Mouse (Mus musculus) liver, embryonic 12.5 days (tissue): ENCODE measurements around the gene Ndufs2. TPM values are rescaled to one million over a fixed set of nuclear protein-coding genes. Genes with fewer than 3 reads are reported as not detected.
"Not testable (repeated sequence)": the region's sequence is repeated elsewhere in the genome, so short reads cannot be mapped to it uniquely, and the experiment has no call there.

Experiments
- ATAC-seq: fragments of 200-750 bp; cut with Nextera tagmentation; 2 replicates; pipeline ENCODE4 v1.8.0; 2017; ENCODE audit warnings: moderate number of reproducible peaks, mild to moderate bottlenecking, moderate library complexity
- H3K27ac ChIP-seq: fragments of 300-500 bp; sonication (generic); 2 replicates; pipeline ENCODE4 v1.5.1; 2016; ENCODE audit warnings: mild to moderate bottlenecking
- H3K27me3 ChIP-seq: fragments of 300-500 bp; sonication (generic); replicated peaks from 2 replicates; pipeline ENCODE4 v1.6.1; 2016; ENCODE audit warnings: mild to moderate bottlenecking, moderate library complexity
- H3K36me3 ChIP-seq: fragments of 300-500 bp; sonication (generic); 2 replicates; pipeline ENCODE4 v1.6.1; 2016; ENCODE audit warnings: mild to moderate bottlenecking, moderate library complexity
- H3K4me1 ChIP-seq: fragments of 300-500 bp; sonication (generic); 2 replicates; pipeline ENCODE4 v1.6.1; 2016
- H3K4me2 ChIP-seq: fragments of 300-500 bp; sonication (generic); 2 replicates; pipeline ENCODE4 v1.6.1; 2016; ENCODE audit warnings: mild to moderate bottlenecking, moderate library complexity
- H3K4me3 ChIP-seq: fragments of 300-500 bp; sonication (generic); 2 replicates; pipeline ENCODE4 v1.5.1; 2016; ENCODE audit warnings: mild to moderate bottlenecking, moderate library complexity
- H3K9ac ChIP-seq: fragments of 300-500 bp; sonication (generic); 2 replicates; pipeline ENCODE4 v1.6.1; 2016; ENCODE audit warnings: mild to moderate bottlenecking, moderate library complexity
- H3K9me3 ChIP-seq: fragments of 300-500 bp; sonication (generic); replicated peaks from 2 replicates; pipeline ENCODE4 v1.6.1; 2016; ENCODE audit warnings: mild to moderate bottlenecking, moderate library complexity
- WGBS: fragments of 180-500 bp; shearing (Covaris S2); methylation state at CpG from one replicate; pipeline ENCODE4 v1.1.7; 2016; ENCODE audit not compliant: insufficient replicate concordance; 5-methylcytosine and 5-hydroxymethylcytosine counted together
- polyA plus RNA-seq: library from polyadenylated mRNA; unstranded; fragments of >200 nt; fragmentation: Nextera tagmentation; extraction: Ambion mirVana; gene quantifications from 2 replicates; pipeline ENCODE4 v1.2.1, GENCODE M21; 2016

The Ndufs2 gene
- polyA plus RNA-seq, 1 experiment from 2014 or later: 167 TPM

DNA sequence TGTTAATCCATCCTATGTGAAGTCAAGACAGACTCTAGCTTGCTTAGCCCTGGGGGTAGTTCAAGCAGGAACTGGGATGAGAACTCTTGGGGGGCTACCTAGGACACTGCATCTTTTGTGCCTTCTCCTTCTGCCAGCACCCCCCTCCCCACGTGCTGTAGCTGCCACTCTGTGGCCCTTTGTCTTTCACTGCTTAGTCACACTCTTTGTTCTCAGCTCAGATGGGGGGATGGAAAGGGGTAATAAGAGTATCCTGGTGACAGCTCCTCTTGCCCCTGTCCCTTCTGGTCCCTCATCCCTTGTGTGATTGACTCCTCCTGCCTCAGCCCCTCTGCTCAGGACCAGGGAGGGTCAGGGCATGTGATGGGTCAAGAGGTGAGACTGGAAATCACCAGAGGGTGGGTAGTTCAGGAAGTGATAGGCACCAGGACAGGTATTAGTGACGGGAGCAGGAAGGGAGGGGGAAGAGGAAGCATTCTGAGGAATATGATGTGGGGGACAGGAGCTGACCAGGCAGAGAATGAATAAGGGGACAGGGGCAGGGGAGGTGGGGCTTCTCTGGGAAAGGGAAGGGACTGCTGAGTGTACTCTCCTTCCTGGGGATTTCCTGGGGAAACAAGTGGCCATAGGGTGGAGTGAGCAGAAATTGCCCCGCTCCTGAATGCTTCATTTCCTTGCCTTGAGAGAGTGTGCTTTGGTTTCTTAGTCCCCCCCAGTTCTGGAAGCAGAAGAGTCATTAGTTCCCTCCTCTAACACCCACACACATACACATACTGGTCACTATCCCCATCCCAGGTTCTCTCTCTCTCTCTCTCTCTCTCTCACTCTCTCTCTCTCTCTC lies 2.6 kb downstream of the Ndufs2 start:
- H3K9ac ChIP-seq: 0 out of 2 replicates have a peak overlapping the region, but pooled peaks have one; percentile 10
- H3K4me2 ChIP-seq: peak overlapping the region; percentile 84
- peaks cover 45% of the 10 kb centered on the region for H3K27me3 ChIP-seq
- H3K9me3 ChIP-seq: no peaks in the 10 kb centered on the region
- WGBS: 34% methylated on average over 3 of the region's 3 CpGs
- peak overlapping the region; percentile 45 for H3K27ac ChIP-seq
- no peak for ATAC-seq
- H3K4me3 ChIP-seq: no peak overlapping the region
- peaks cover 62% of the 10 kb centered on the region for H3K4me1 ChIP-seq
- H3K36me3 ChIP-seq: peaks cover 22% of the 10 kb centered on the region

DNA sequence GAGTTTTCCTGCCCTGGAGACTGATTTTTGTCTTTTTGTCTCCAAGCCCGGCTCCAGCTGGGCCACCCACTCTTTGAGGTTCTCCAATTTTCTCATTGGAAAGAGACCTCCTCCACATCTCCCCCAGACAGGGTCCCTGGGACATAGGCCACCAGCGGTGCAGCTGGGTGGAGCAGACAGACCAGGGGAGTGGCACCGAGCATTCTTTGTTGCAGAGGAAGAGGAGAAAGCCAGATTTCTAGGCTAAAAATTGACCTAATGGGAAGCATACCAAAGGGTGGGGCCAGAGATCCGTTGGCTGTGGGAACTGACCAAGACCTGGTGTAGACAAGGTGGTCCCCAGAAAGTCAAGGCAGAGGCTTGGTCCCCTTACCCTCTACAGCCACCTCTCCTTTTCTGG lies 3.3 kb downstream of the Ndufs2 start:
- 18% methylated on average over 4 of the region's 4 CpGs for WGBS
- no peaks in the 10 kb centered on the region for H3K9me3 ChIP-seq
- peak overlapping the region; percentile 78 for H3K4me3 ChIP-seq
- H3K9ac ChIP-seq: peak overlapping the region; percentile 86
- peaks cover 62% of the 10 kb centered on the region for H3K4me1 ChIP-seq
- no peak for ATAC-seq
- H3K27me3 ChIP-seq: peaks cover 40% of the 10 kb centered on the region
- peak overlapping the region; percentile 84 for H3K4me2 ChIP-seq
- peak overlapping the region; percentile 84; the same call in 1 of the 2 replicates for H3K27ac ChIP-seq
- peaks cover 29% of the 10 kb centered on the region for H3K36me3 ChIP-seq

DNA sequence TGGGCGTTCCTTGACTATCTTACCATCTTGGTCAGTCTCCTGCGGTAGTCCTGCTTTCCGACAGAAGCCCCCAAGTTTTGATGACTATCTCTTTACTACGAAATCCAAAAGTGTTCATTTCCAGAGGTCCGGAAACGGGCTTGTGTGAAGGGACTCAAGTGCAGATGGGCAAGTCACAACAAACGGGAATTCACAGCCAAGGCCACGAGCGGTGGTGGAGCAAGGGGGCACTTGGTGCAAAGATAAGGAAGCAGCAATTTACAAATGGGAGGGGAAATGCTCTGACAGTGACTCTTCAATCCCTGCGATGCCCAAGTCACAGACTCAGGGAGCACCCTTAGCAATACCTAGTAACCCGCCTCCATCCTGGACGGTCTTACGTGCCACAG lies 3.7 kb downstream of the Ndufs2 start:
- H3K27me3 ChIP-seq: peaks cover 35% of the 10 kb centered on the region

DNA sequence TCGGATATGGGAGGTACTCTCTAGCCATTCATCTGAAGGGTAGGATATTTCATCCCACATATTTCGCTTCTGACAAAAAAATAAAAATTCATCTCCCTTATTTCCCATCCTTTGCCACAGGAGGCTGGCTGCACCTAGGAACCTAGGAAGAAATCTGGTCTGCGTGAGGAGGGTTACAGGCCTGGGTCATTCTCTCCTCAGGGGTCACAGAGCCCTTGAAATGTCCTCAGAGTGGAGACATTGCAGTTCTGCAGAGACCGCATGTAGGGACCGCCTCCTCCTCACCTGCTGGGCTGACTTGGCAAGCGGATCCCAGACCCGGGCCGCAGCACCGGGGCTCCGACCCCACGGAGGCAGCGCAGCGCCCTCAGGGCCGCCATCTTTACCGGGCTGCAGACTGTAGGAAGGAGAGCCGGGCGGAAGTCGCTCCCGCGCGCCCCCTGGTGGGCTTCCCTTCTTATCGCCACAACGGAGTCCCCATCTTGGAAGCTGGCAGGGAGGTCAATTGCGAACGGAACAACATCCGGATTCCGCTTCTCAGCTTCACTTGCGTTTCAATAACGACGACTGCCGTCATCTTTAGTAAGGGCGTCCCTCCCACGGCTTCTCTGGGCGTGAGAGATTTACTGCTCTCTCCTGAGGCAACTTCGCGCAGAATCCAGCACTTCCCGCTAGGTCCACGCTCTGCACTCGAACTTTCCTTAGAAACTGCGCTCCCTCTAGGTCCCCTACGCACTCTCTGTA lies 4.3 kb downstream of the Ndufs2 start:
- Histone ChIP-seq H3K27me3 (peaks cover 29% of the 10 kb centered on the region), H3K4me1 (peaks cover 56% of the 10 kb centered on the region), H3K4me3 (peak overlapping the region; percentile 78), H3K9me3 (no peaks in the 10 kb centered on the region), H3K36me3 (peaks cover 39% of the 10 kb centered on the region), H3K4me2 (peak overlapping the region; percentile 84), H3K27ac (peak overlapping the region; percentile 84), H3K9ac (peak overlapping the region; percentile 86)
- WGBS: under 1% methylated on average over 41 of the region's 41 CpGs
- peak; percentile 93 for ATAC-seq

More for the DNA sequence above, 3.7 kb downstream of the Ndufs2 start:
- Histone ChIP-seq H3K4me3 (peak overlapping the region; percentile 78), H3K9me3 (no peaks in the 10 kb centered on the region), H3K4me1 (peaks cover 61% of the 10 kb centered on the region), H3K27ac (peak overlapping the region; percentile 84), H3K36me3 (peaks cover 33% of the 10 kb centered on the region), H3K4me2 (peak overlapping the region; percentile 84), H3K9ac (peak overlapping the region; percentile 86)
- 4% methylated on average over 13 of the region's 13 CpGs for WGBS
- peak; percentile 30; the same call in 1 of the 2 replicates for ATAC-seq

DNA sequence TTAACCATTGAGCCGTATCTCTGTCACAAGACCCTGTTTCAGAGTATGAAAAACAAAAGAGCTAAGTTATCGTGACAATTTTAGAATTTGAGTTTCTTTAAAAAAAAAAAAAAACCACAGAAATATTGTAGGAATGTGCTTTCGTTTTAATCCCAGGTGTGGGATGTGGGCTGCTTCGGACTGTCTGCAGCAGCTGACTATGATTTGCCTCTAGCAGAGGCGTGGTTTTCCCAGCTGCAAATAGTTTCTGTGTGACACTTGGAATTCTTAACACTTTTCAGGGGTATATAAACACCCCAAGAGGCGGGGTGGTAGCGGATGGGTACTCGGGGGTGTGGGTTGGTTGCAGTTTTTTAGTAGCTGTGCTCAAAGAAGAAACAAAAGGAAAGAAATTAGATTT lies 5.8 kb downstream of the Ndufs2 start:
- peaks cover 54% of the 10 kb centered on the region for H3K36me3 ChIP-seq
- H3K9ac ChIP-seq: peak overlapping the region; percentile 86; the same call in 1 of the 2 replicates
- H3K9me3 ChIP-seq: no peaks in the 10 kb centered on the region
- H3K4me3 ChIP-seq: 0 out of 2 replicates have a peak overlapping the region, but pooled peaks have one; percentile 78
- 87% methylated on average over 8 of the region's 8 CpGs for WGBS
- ATAC-seq: no peak
- peaks cover 14% of the 10 kb centered on the region for H3K27me3 ChIP-seq
- peak overlapping the region; percentile 84 for H3K4me2 ChIP-seq
- H3K4me1 ChIP-seq: peaks cover 46% of the 10 kb centered on the region
- H3K27ac ChIP-seq: peak overlapping the region; percentile 28; the same call in 1 of the 2 replicates

DNA sequence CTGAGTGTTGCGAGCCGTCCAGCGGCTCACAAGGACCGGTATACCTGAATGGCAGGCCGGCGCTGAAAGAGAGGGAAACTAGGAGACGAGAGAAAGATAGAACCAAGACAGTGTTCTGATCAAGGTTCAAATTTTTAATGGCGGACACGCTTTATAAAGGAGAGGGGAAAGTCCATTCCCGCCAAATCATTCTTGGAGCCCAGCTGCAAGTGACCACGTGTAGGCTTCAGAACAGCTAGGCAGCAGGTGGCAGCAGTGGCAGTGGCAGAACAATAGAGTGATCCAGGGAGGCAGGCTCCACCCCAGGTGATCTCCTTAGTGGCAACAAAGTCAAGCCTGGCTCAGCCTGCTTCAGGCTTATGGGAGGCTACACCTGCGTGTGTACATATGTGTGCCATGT lies 9.2 kb downstream of the Ndufs2 start:
- H3K27me3 ChIP-seq, H3K9me3 ChIP-seq, H3K9ac ChIP-seq, H3K4me3 ChIP-seq, ATAC-seq, H3K27ac ChIP-seq, H3K4me2 ChIP-seq: not testable (repeated sequence)
- H3K4me1 ChIP-seq: peaks cover 34% of the 10 kb centered on the region
- H3K36me3 ChIP-seq: peaks cover 88% of the 10 kb centered on the region
- WGBS: 83% methylated on average over 12 of the region's 12 CpGs

DNA sequence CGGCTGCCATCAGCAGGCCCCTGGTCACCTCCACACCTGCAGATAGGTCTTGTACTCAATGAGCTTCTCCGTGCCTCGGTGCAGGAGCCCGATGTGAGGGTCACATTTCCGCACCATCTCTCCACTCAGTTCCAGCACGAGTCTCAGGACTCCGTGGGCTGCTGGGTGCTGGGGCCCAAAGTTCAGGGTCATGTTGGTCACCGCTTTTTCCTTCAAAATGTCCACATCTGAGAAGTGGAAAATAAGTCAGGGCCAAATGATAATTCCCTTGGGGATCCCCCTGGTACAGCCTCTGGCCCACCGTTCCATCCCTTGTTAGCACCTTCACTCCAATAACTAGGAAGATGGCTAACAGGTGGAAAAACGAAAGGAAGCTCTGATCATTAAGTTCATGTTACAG lies 10.3 kb downstream of the Ndufs2 start:
- H3K9ac ChIP-seq: 0 out of 2 replicates have a peak overlapping the region, but pooled peaks have one; percentile 5
- no peak for ATAC-seq
- 81% methylated on average over 10 of the region's 10 CpGs for WGBS
- H3K9me3 ChIP-seq: no peaks in the 10 kb centered on the region
- peaks cover 31% of the 10 kb centered on the region for H3K4me1 ChIP-seq
- H3K27me3 ChIP-seq: no peaks in the 10 kb centered on the region
- H3K4me3 ChIP-seq: no peak overlapping the region
- H3K36me3 ChIP-seq: peaks cover 98% of the 10 kb centered on the region
- no peak overlapping the region for H3K4me2 ChIP-seq
- no peak overlapping the region for H3K27ac ChIP-seq

DNA sequence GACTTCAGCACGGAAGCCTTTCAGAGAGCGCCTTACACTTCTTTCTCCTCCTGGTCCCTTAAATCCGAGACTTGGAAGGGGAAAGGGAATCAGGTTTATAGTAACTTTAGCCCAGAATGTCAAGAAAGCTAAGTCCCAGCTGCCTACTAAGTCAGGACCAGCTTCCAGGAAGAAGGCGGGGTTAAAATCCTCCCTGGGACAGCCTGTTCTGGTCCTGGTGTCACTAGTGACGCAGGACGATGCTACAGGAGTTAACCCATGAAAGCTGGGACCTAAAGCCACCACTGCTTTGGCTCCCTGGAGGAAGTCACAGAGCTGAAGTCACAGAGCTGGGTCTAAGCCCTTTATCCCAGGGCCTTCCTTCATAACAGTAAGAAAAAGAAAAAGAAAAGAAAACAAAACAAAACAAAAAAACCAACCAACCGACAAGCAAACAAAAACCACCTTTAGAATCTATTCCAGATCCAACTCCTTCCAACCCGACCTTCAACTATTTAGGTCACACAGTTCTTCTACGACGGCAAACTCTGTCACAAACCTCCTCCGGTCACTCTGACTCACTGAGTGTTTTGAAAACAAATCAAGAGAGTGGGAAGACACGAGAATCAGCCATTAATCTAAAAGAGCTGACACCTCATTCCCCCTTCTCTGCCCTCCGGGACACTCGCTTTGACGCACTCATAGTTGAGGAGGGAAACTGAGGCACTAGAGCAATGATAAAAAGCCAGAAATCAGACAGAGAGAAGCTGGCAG lies 11.0 kb downstream of the Ndufs2 start:
- H3K9ac ChIP-seq: 0 out of 2 replicates have a peak overlapping the region, but pooled peaks have one; percentile 5
- H3K36me3 ChIP-seq: peaks cover 98% of the 10 kb centered on the region
- no peak overlapping the region for H3K4me2 ChIP-seq
- no peak overlapping the region for H3K4me3 ChIP-seq
- H3K27me3 ChIP-seq: no peaks in the 10 kb centered on the region
- 75% methylated on average over 15 of the region's 15 CpGs for WGBS
- peaks cover 29% of the 10 kb centered on the region for H3K4me1 ChIP-seq
- ATAC-seq: no peak
- H3K9me3 ChIP-seq: no peaks in the 10 kb centered on the region
- H3K27ac ChIP-seq: no peak overlapping the region

DNA sequence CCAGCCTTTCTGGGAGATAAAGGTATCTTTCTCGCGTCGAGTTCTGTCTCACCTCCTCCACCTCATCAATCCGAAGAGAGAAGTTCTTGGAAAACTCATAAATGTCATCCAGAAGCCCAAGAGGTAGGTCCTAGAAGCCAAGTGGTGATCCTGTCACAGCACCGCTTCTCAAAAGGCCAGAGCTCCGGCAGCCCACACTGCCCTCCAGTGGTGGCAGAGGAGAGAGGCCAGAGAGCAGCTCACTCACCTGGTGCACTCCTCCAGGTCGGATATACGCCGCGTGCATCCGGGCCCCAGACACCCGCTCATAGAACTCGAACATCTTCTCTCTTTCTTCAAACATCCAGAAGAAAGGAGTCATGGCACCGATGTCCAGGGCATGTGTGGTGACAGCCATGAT lies 12.7 kb downstream of the Ndufs2 start:
- no peak overlapping the region for H3K4me3 ChIP-seq
- H3K4me1 ChIP-seq: peaks cover 37% of the 10 kb centered on the region
- peaks cover 100% of the 10 kb centered on the region for H3K36me3 ChIP-seq
- H3K9me3 ChIP-seq: no peaks in the 10 kb centered on the region
- no peak overlapping the region for H3K4me2 ChIP-seq
- H3K27me3 ChIP-seq: no peaks in the 10 kb centered on the region
- peak; percentile 43; the same call in 1 of the 2 replicates for ATAC-seq
- no peak overlapping the region for H3K27ac ChIP-seq
- 65% methylated on average over 14 of the region's 14 CpGs for WGBS
- no peak overlapping the region for H3K9ac ChIP-seq

DNA sequence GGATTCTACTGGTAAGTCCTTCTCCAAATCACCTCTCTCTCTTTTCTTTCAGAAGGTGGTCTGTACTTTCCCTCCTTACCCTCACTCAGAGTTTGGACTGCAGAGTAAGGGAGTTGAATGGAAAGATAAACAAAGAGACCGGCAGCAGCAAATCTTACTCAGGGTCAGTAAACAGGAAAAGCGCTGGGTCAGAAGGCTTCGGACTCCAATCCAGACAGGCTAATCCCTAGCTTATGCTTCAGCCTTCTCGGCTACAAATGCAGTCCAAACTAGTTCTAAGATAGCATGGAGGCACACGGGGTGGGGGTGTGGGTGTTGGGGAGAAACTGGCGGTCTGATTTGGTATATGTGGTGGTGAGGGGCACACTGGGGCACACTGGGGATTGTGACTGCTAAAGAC lies 13.8 kb downstream of the Ndufs2 start:
- Histone ChIP-seq H3K27ac (peak overlapping the region; percentile 43), H3K9ac (no peak overlapping the region), H3K4me1 (peaks cover 47% of the 10 kb centered on the region), H3K27me3 (no peaks in the 10 kb centered on the region), H3K36me3 (peaks cover 90% of the 10 kb centered on the region), H3K4me2 (no peak overlapping the region), H3K9me3 (no peaks in the 10 kb centered on the region), H3K4me3 (no peak overlapping the region)
- ATAC-seq: no peak
- whole genome bisulfite sequencing: 72% methylated on average over 6 of the region's 6 CpGs

DNA sequence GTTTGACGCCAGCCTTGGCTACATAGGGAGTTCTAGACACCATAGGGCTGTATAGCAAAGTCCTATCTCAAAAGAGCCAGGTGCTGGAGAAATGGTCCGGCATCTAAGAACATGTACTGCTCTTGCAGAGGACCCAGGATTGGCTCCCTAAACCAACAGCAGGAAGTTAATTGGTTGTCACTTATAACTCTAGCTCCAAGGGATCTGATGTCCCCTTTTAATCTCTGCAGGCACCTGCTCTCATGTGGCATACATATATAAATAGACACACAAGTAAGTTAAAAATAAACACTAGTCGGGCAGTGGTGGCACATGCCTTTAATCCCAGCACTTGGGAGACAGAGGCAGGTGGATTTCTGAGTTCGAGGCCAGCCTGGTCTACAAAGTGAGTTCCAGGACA lies 15.4 kb downstream of the Ndufs2 start:
- Histone ChIP-seq H3K4me2 (no peak overlapping the region), H3K4me1 (peaks cover 57% of the 10 kb centered on the region), H3K36me3 (peaks cover 73% of the 10 kb centered on the region), H3K9me3 (no peaks in the 10 kb centered on the region), H3K27ac (no peak overlapping the region), H3K9ac (no peak overlapping the region), H3K27me3 (no peaks in the 10 kb centered on the region), H3K4me3 (no peak overlapping the region)
- no peak for ATAC-seq
- 66% methylated on average over 4 of the region's 4 CpGs for WGBS
